Mouse (Mus musculus): Measurements from ENCODE around the gene Slc4a4.
A peak's percentile ranks its signal among the peaks of the same experiment; 100 is the strongest.
"Not testable (repeated sequence)": the region's sequence is repeated elsewhere in the genome, so short reads cannot be mapped to it uniquely, and the experiment has no call there.

Gene Slc4a4

DNA sequence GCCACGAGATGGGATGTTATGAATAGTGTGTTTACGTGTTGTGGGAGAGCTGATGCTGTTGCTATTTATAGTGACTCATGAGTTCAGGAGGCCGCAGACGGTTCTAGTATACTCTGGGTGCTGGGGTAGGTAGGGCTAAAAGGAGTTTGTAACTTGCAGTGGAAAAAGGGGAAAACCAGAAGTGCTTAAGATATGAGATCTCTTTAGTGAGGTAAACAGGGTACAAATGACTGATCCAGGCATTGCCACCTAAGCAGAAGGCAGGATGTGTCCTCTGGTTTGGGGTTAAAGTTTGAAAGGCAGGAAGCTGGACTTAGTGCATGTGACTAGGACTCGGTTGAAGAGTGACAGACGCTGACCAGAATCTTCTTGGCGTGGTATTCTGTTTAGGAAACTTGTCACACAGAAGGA lies 74.7 kb downstream of the Slc4a4 start:
- no peak for DNase-seq

DNA sequence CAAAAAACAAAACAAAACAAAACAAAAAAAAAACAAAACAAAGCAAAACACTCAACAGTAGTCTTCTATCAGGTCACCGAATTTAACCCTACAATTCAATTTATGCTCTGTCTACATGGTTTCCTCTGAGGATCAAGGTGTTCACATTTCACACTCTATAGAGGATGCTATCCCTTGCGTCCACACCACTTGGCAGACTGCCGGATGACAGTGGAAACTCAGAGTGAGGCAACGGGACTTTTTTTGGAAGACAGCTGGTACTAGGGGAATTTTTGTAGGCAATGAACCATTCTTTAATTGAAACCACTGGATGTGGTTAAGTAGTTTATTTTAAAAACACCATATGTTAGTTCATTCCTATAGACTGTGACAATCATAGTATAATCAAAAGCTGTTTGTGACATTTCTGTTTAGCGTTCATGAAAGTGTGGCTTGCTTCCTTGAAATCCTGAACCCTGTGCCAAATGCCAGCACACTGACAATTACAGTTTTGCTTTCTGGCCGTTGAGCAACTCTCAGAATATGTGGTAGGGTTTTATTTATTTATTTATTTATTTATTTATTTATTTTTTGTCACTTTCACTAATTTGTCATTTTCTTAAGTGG lies 78.2 kb downstream of the Slc4a4 start:
- no peak for DNase-seq

DNA sequence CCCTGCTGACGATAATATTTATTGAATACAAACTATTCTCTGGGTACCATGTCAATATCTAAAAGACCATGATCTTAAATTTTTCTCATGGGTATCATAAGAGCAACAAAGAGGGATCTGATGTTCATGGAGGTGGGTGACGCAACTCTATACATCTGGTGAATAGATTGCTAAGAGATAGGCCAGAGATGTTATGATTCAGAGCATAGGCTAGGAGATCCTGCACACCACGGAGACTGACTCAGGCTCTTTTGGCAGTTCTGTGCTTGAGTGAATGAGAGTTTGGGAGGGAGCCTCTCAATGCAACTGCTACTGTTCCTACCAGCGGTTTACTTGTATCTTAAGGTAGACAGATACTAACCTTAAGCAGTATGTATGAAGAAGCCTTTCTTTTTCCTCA lies 79.9 kb downstream of the Slc4a4 start:
- no peak for DNase-seq

DNA sequence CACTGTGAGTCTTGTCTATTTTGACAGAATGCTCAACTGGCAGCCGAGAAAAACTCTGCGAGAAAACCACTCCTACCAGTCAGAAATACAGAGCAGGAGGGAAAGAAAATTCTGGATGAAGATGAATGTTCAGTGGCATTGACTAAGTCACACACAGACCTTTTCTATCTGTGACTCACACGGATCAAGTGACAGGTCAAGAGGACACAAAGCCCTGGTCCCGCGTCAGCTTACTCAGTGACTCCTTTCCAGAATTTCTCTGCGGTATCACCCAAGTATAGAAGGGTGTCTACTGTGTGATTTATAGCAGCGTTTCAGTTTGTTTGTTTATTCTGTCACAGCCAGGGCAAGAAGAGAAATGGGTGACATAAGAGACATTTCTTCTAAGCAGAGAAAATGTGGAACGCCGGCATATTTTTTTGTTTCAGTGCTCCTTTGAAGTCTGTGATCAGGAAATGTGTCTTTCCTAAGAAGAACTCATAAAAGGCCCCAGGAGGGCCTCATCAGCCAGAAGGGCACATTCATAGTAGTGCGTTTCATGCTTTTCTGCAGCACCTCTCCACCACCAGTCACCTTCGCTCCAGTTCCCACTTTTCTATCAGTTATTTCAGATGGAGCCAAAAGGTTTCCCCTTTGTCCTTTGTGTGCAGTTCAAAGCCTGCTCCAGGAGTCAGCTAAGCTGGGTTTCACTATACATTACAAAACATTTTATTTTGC lies 82.5 kb downstream of the Slc4a4 start:
- DNase-seq: no peak

DNA sequence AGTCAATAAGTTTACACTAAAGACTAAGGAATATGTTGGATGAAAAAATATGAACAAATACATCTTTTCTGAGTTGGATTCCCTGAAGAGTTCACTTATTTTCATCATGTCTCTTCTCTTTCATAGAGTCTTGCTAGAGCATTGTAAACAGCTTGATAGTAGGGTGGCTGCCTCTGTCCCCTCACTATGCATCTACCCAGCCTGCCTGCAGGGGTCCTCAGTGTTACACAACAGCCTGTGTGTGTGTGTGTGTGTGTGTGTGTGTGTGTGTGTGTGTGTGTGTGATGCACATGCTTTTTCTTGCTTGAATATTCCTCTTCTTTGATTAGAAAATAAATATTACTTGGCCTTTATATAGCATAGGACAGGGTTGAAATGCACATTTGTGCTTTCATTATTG lies 84.9 kb downstream of the Slc4a4 start:
- no peak for DNase-seq

DNA sequence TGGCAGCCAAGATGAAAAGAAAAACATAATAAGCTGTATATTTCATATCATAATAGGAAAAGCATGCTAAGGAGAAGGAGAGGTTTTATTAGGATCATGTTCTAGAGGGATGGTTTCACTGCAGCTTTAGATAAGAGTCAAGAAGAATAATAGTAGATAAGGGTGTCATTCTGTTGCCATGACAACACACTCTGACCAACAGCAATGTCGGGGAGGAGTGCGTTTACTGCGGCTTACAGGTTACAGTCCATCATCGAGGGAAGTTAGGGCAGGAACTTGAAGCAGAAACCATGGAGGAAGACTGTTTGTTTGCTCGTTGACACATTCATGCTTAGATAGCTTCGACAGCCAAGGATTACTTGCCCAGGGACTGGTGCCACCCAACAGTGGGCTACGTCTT lies 85.7 kb downstream of the Slc4a4 start:
- no peak for DNase-seq

DNA sequence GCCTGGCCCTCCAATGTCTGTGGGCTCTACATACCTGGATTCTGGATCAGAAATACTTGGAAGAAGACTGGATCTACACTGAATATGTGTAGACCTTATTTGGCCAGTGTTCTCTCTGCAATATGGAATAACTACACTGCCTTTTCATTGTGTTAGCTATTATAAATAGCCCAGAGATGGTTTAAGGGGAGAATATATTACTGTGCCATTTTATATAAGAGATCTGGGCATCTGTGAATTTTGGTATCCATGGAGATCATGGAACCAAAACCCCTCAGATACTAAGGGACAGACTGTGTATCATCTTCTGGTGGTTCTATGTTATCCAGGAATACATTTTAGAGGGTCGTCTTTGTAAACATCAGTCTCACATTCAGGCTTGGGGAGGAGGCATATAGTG lies 86.5 kb downstream of the Slc4a4 start:
- no peak for DNase-seq

DNA sequence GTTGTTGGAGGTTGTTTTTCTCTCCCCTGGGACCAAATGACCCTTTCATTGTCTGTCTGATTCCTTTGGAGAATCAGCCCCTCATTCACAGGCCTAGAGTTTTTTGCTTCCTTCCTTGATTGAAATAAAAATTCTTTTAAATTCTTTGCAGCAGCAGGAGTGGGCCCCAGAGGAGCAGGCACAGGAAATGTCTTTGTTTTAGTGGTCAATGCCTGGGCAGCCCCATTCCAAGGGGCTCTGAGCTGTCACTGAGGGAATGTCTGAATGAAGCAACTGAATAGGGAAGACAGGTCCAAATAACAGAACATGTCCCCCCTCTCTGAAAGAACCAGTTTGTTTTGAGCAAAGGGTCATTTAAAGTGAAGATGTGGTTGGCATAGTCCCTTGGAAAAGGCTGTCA lies 89.1 kb downstream of the Slc4a4 start:
- no peak for DNase-seq

DNA sequence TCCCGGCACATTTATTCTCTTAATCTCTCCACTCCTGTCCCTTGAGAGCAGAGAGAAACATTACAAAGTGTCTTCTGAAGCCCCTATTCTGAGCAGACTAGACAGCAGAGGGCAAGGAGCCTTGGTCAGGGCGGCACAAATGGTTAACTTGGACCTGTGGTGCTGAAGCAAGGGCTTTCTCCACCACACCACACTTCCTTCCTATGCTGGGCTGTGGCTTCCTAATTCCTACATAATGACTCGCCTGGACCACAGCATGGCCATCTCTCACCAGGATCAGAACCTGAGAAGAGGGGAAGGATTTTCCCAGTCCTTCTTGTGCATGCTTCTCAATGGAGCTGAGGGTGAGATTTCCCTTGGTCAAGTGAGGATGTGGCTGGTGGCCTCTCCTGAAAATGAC lies 89.8 kb downstream of the Slc4a4 start:
- no peak for DNase-seq

DNA sequence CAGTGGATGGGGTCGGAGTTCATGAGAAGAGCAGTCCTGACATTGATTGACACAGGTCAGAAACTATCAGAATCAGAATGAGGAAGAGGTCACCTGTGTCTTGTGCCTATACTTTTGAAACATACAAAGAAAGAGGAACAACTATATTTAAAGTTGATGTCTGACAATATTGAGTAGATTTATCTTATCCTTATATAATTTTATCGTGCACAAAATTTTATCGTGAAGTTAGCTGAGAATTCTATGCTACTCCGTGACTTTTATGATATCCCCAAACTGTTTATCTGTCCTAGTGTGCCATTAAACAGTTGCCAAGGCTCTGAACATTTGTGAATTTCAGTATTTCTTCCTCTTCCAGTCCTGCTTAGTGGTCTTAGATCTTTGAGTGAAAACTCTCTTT lies 94.1 kb downstream of the Slc4a4 start:
- DNase-seq: no peak

DNA sequence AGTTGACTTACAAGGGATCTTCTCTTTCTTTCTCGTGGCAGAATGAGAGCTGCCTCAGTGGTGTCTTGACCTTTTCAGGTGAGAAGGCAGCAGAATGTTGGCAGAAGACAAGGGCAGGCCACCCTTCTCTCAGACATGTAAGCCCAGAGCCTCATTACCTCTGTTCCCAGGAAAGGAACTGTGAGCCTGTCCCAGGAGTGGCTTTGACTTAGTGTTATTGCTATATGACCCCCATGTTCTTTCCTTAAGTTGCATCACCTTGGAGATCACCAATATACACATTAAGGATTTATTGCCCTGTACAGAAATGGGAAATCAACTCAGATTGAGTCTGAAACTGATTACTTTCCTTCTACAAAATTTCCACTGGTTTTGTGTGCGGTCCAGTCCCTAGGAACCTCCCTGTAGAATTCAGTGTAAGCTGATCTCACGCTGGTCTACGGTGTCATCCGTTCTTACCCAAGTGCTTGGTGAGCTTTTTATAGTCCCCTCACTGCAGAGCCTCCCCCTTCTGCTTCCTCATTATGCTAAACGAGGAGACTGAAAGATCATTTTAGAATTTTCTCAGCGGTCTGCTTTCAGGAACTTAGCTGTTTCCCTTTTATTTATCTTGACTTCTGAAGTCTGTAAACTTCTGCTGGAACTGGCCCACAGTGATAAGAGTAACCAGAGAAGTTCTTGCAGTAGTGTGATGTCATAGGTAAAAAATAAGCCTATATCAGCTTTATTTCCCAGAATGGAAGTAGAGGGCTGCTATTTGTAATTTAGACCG lies 94.8 kb downstream of the Slc4a4 start:
- peak; percentile 12 for DNase-seq

DNA sequence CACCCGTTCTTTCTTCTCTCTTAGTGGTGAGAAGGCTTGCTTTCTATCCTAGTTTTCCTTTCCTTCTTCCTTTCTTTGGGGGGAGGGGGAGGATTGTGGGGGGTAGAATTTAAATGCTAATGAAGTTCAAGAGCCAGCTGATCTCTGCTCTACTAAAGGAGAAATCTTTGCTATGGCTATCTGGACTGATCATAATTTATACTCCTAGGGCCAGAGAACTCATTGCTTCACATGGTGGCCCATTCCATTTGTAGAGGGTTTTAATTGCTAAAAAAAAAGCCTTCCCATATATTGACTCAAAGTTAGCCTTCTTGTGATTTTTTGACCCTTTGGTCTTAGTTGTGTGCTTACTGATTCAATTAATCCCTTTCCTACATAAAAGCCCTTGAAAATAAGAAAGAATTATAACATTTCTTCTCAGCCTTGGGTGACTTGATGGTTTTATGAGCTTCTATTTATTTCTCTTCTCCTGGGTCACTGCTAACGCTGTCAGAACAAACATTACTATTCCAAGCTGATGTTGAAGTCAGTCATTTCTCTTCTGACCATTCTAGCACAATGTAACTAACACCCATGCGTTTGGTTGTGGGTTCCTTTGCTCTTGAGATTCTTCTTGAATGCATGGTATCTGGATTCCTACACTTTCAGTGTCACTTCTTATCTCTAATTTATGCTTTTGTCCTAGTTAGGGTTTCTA lies 95.6 kb downstream of the Slc4a4 start:
- no peak for DNase-seq

DNA sequence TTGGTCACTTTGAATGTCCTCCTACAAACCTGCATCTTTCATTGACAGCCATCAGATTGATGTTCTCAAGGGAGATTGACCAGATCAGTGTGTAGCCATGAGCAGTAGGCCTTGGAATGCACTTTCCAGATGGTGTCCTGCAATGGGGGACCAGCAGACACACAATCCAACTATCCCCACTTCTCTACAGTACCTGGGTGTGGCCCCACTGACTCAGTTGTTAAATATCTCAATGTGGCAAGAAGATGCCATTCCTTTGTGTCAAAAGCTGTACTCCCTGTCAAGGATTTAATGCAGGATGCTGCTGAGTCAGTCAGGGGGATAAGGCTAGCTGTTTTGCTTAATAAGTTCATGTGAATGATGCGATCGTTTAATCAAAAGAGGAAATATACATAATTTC lies 96.6 kb downstream of the Slc4a4 start:
- no peak for DNase-seq

DNA sequence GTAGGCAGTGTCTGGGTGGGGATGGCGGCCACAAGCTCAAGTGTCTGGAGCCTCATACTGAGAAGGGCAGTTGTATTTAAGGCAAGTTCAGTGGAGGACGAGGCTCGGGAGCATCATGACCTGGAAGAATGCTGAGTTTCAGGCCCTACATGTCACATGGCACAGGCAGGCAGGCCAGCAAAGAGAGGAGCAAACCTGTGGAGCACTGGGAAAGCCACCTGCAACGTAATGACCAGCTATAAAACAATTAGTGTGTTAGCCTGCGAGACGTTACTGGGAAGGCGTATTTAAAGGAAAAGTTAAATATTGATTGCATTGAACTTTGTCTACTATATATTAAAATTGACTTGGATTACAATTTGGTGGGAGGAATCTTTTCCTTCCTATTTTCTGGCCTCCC lies 97.0 kb downstream of the Slc4a4 start:
- no peak for DNase-seq

DNA sequence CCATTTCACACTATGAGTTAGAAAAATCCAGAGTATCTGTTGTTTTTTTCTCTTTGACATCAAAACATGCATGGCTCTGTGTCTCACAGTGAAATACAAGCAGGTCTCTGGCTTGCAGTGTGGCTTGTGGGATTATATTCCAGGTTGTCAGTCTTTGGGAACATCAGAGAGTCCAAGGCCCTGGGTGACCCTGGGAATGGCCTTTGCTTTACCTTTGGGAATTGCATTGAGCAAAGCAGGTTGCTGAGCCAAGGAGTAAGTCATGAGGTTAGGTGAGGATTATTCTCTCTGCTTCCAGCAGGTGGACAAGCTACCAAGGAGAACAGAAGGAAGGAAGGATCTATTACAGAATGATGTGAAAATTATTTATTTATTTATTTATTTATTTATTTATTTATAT lies 102.4 kb downstream of the Slc4a4 start:
- DNase-seq: no peak

DNA sequence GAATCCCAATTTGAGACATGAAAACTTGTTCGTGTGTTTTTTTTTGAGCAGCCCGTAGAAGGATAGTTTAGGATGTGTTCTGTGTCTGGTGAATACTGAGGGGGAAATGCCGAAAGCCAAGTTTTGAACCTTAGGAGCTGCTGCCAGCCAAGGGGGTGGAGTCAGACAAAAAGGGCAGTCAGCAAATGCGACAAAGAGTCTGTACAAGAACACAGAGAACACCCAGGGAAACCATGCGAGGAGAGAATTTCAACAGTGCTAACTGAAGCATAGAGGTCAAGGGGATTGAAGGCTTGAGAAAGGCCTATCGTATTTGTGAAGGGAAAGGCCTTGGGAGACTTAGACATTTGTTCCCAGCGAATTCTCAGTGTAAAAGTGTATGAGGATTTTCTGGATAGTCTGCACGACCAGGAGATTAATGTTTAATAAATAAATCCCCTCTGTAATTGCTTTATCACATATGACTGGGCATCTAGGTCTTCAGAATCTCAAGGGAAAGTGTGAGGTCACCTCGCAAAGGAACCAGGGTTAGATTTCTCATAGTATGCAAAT lies 103.7 kb downstream of the Slc4a4 start:
- DNase-seq: no peak

DNA sequence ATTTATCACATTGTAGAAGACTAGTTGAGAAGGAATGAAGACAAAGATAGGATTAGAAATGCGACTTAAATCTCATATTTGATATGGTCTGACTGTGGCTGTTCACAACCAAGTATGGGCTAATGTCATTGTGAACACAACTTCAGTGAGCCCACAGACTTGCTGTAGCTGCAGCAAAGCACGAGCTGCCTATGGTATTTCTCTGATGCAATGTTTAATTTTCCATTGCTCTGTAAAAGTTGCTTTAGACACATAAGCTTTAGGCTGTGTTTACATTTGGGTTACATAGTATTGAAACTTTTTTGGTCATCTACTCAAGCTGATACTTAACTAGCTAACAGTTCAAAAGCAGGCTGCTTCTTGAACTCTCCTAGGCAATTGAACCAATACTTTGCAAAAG lies 104.7 kb downstream of the Slc4a4 start:
- not testable (repeated sequence) for DNase-seq

DNA sequence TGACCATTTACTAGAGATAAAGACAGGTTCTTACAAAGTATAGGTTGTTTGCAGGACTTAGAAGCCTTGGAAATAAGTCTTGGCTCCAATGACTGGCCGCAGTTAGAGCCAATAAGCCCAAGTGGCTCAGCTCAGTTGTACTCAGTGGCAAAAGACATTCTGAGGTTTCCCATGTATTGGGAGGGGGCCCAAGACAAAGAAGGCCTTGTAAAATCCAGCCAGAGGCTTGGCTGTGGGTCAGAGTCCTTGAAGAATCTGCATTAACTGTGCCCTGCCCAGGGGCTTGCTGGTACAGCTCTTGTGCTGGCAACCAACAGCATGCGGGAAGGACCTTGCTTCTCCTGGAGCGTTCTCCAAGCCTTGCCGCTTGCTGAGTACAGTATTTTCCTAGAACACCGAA lies 107.9 kb downstream of the Slc4a4 start:
- DNase-seq: no peak

DNA sequence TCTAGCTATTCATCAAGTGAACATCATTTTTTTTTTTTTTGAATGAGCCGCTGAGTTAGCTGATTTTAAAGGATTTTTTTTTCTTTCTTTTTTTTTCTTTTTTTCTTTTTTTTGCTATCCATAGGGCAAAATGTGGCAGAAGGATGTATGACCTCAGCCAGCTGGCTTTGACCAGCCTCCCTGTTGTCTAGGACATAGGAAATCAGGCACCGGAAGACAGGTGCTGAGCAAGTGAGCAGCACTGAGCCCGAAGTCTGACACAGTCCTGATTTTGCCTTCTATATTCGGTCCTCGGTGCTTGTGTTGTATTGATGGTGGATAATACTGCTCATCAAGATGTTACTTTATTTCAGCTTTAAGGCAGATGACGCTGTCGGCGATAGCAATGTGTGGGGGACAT lies 109.6 kb downstream of the Slc4a4 start:
- no peak for DNase-seq

DNA sequence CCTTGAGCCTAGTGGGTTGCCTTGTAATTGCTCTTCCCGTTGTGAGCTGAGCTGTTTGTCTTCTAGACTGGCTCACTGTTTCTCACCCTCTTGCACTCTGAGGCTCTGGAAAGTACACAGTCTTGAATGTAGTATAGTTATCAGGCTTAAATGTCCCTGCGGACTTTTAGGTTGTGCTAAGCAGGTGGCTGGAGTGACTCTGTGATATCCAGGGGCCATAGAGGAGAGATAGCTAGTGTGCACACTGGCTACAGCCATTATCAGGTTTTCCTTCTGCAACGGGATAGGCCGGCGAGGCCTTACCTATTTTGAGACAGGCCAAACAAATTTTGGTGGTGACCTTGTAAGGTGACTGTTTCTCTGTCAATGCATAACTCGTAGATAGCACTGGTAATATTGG lies 110.7 kb downstream of the Slc4a4 start:
- no peak for DNase-seq

DNA sequence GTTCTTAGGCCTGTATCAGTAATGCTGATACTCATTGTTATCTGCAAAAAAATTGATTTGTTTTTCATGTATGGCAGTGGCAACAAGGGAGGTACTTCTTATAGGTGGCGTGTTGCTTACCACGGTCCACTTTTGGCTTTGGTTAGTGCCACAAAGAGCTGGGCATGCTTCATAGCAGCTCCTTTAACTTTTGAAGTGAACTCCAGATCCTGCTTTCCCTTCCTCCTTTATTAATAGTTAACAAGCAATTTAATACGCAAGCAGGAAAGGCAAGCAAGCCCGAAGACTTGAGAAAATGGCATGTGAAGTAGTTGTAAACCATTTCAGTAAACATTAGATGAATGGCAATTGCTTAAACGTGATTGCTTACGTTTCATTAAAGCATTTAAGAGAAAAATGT lies 113.2 kb downstream of the Slc4a4 start:
- peak; percentile 47 for DNase-seq

DNA sequence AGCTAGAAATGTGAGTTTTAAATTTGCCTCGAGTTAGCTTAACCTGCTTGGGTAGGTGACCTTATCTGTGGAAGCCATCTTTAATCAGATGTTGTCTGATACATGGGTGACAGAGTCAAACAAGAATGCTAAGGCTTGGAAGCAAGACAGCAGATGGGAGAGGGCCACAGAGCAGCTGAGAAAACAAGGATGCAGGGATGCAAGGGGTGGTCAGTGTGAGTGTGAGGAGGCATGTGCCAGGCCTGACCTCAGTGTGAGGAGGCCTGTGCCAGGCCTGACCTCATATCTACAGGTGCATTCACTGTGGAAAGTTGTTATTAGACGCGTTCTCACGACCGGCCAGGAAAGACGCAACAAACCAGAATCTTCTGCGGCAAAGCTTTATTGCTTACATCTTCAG lies 114.0 kb downstream of the Slc4a4 start:
- no peak for DNase-seq

DNA sequence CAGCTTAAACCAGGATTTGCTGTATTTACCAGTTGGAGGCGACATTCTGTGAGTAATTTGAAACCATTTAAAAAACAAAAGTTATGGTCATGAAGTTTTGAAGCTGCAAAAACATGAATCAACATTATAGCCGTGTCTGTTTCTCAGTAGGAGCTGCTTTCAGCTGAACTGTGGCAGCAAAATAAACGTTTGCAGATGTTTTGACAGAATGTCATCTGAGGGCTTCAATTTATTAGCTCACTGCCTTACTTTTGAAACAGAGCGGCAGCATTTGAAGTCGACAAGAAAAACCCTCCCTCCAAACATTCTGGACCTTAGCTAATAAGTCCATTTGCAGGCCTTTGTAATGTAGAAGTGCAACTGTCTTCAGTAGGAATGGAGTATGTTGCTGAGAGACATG lies 123.5 kb downstream of the Slc4a4 start:
- no peak for DNase-seq

All from lung, postnatal 36 days (tissue).